In the genomic region with DNA sequence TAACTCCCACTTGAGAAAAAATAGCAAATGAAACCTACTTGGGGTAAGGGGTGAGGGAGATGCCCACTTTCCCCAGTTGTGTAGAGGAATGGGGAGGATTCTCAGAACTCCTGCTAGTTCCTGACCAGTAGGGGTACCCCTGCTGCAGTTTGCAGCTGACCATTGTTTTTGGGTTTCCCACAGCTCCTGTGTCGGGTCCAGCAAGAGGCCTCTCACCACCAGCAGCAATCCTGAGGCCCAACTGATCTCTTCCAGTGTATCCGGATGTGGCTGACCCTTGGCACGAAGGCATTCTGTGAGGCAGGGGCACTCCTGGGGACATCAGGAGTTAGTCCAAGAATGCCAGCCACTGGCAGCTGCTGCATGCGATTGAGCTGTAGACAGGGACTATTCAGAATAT, we compare ENCODE assay signal across 9 mouse cellular contexts. TPM values are rescaled to one million over a fixed set of nuclear protein-coding genes. Genes with fewer than 3 reads are reported as not detected.
DNase-seq lines count a peak whose midpoint lies in the region; ATAC-seq and TF ChIP-seq lines count a peak whose summit lies in the region.
"Had no signal": no experiment of that assay in that cellular context is flagged by ENCODE, and none has a peak within 500 bp of the region (broad histone marks: within the 10 kb centered on the region; RNA-seq: fewer than 3 reads in every experiment).

No protein-coding gene starts in this region.

- no peaks in the 10 kb centered on the region for H3K9me3 ChIP-seq in liver, embryonic 11.5 days (ENCODE audit: control insufficient read depth, low read length)
- H3K9me3 ChIP-seq in hindbrain, embryonic 14.5 days (ENCODE audit: control insufficient read depth, low read length) = no peaks in the 10 kb centered on the region
- no peaks in the 10 kb centered on the region for H3K9me3 ChIP-seq in neural tube, embryonic 12.5 days

- TF ChIP-seq CTCF in cortical plate, adult 2 months (IDR thresholded peaks at IDR 0.05; ENCODE audit: extremely low read depth, insufficient read depth, low read length) = no peak

- H3K27me3 ChIP-seq in liver, embryonic 11.5 days (replicated peaks; ENCODE audit: control insufficient read depth, insufficient read depth, low read length) = no peaks in the 10 kb centered on the region
- H3K27me3 ChIP-seq in hindbrain, embryonic 14.5 days (ENCODE audit: control insufficient read depth, insufficient read depth, low read length) = no peaks in the 10 kb centered on the region
- no peaks in the 10 kb centered on the region for H3K27me3 ChIP-seq in neural tube, embryonic 12.5 days (replicated peaks)

- DNase-seq in liver, embryonic 11.5 days (ENCODE audit: low spot score) = no peak
- no peak for DNase-seq in liver
- peak; percentile 26 for DNase-seq in hindbrain, embryonic 14.5 days (ENCODE audit: low spot score)
- DNase-seq in layer of hippocampus, postnatal 10 days (ENCODE audit: low spot score in 2 of 2) = no peak
- DNase-seq in ovary, postnatal 10 days (ENCODE audit: low spot score) = no peak
- no peak for DNase-seq in adrenal gland, postnatal 36 days

- TF ChIP-seq POLR2A in cortical plate, adult 2 months (IDR thresholded peaks at IDR 0.05; ENCODE audit: extremely low read depth, insufficient read depth, low read length) = no peak

- 67% methylated on average over 4 of the region's 4 CpGs for WGBS in liver, embryonic 11.5 days
- WGBS in hindbrain, embryonic 14.5 days = 26% methylated on average over 4 of the region's 4 CpGs
- 34% methylated on average over 4 of the region's 4 CpGs for WGBS in neural tube, embryonic 12.5 days

- H3K27ac ChIP-seq in liver, embryonic 11.5 days (ENCODE audit: low read depth, low read length) = no peak overlapping the region
- peak overlapping the region; percentile 60 for H3K27ac ChIP-seq in cortical plate, adult 2 months (ENCODE audit: insufficient read depth, low read length)
- H3K27ac ChIP-seq in hindbrain, embryonic 14.5 days = peak overlapping the region; percentile 96
- no peak overlapping the region for H3K27ac ChIP-seq in neural tube, embryonic 12.5 days

- no peak for ATAC-seq in liver, embryonic 11.5 days (replicated peaks; ENCODE audit: low FRiP score)
- ATAC-seq in hindbrain, embryonic 14.5 days (ENCODE audit: low FRiP score) = 0 out of 2 replicates have a peak, but pooled peaks have one; percentile 18
- ATAC-seq in neural tube, embryonic 12.5 days (ENCODE audit: low FRiP score, low read depth) = no peak

- H3K4me2 ChIP-seq in liver, embryonic 11.5 days = peak overlapping the region; percentile 67
- peak overlapping the region; percentile 70 for H3K4me2 ChIP-seq in hindbrain, embryonic 14.5 days (replicated peaks)
- peak overlapping the region; percentile 59 for H3K4me2 ChIP-seq in neural tube, embryonic 12.5 days (replicated peaks)

- no peak overlapping the region for H3K9ac ChIP-seq in liver, embryonic 11.5 days (ENCODE audit: low read depth, low read length)
- H3K9ac ChIP-seq in hindbrain, embryonic 14.5 days = peak overlapping the region; percentile 78
- peak overlapping the region; percentile 38 for H3K9ac ChIP-seq in neural tube, embryonic 12.5 days

- H3K36me3 ChIP-seq in liver, embryonic 11.5 days (ENCODE audit: control insufficient read depth, insufficient read depth, low read length) = no peaks in the 10 kb centered on the region
- H3K36me3 ChIP-seq in hindbrain, embryonic 14.5 days (replicated peaks; ENCODE audit: control insufficient read depth, insufficient read depth) = peaks cover 10% of the 10 kb centered on the region
- H3K36me3 ChIP-seq in neural tube, embryonic 12.5 days = peaks cover 4% of the 10 kb centered on the region

- H3K4me3 ChIP-seq in liver, embryonic 11.5 days (ENCODE audit: low read depth, low read length) = no peak overlapping the region
- H3K4me3 ChIP-seq in cortical plate, adult 2 months (ENCODE audit: insufficient read depth, low read length) = peak overlapping the region; percentile 56
- H3K4me3 ChIP-seq in hindbrain, embryonic 14.5 days (replicated peaks; ENCODE audit: low read length) = peak overlapping the region; percentile 51
- H3K4me3 ChIP-seq in neural tube, embryonic 12.5 days = peak overlapping the region; percentile 19

- H3K4me1 ChIP-seq in liver, embryonic 11.5 days (replicated peaks; ENCODE audit: control insufficient read depth, insufficient read depth, low read length) = peaks cover 24% of the 10 kb centered on the region
- H3K4me1 ChIP-seq in cortical plate, adult 2 months (ENCODE audit: control insufficient read depth, insufficient read depth, low read length) = peaks cover 1% of the 10 kb centered on the region
- peaks cover 9% of the 10 kb centered on the region for H3K4me1 ChIP-seq in hindbrain, embryonic 14.5 days (replicated peaks; ENCODE audit: control insufficient read depth, insufficient read depth, low read length)
- peaks cover 14% of the 10 kb centered on the region for H3K4me1 ChIP-seq in neural tube, embryonic 12.5 days

RNA-seq across cellular contexts. Expression of a gene that starts 1.4 kb away (rescaled TPM):
- polyA plus RNA-seq in liver, embryonic 11.5 days (2014; fragmentation: Nextera tagmentation; extraction: Ambion mirVana) = 3.7 and 5.4 TPM in 2 replicates
- polyA plus RNA-seq in cortical plate, adult 2 months (2012; rRNA removed) = 122 and 130 TPM in 2 replicates
- 38.2 and 38.8 TPM in 2 replicates for polyA plus RNA-seq in hindbrain, embryonic 14.5 days (2014; fragmentation: Nextera tagmentation; extraction: Ambion mirVana)
- 12.9 and 15.8 TPM in 2 replicates for polyA plus RNA-seq in neural tube, embryonic 12.5 days (2016; fragmentation: Nextera tagmentation; extraction: Ambion mirVana)
- 10 to 100 TPM; 33.9 to 34.7 TPM for total RNA-seq in layer of hippocampus, postnatal 10 days (2021)
- total RNA-seq in adrenal gland, postnatal 36 days (2021) = 1 to 10 TPM; 2.8 to 3.6 TPM
- polyA plus RNA-seq: erythroblast, embryonic 14.5 days had no signal

RNA-seq across cellular contexts. Expression of a gene that starts 42.0 kb away (rescaled TPM):
- polyA plus RNA-seq in liver, embryonic 11.5 days (2014; fragmentation: Nextera tagmentation; extraction: Ambion mirVana) = 1.1 TPM in 2 replicates
- polyA plus RNA-seq in cortical plate, adult 2 months (2012; rRNA removed) = 1.3 and 1.6 TPM in 2 replicates
- polyA plus RNA-seq in hindbrain, embryonic 14.5 days (2014; fragmentation: Nextera tagmentation; extraction: Ambion mirVana) = 0.37 and 0.72 TPM in 2 replicates
- polyA plus RNA-seq in neural tube, embryonic 12.5 days (2016; fragmentation: Nextera tagmentation; extraction: Ambion mirVana) = 0.72 and 0.85 TPM in 2 replicates
- under 1 TPM; 0.45 to 0.46 TPM for total RNA-seq in layer of hippocampus, postnatal 10 days (2021)
- 1 to 10 TPM in 1 of 2 experiments, under 1 TPM in 1; 0.63 to 1.6 TPM for total RNA-seq in adrenal gland, postnatal 36 days (2021)
- polyA plus RNA-seq: erythroblast, embryonic 14.5 days had no signal

RNA-seq across cellular contexts. Expression of a gene that starts 43.2 kb away (rescaled TPM):
- polyA plus RNA-seq in liver, embryonic 11.5 days (2014; fragmentation: Nextera tagmentation; extraction: Ambion mirVana) = 54.7 and 55.3 TPM in 2 replicates
- polyA plus RNA-seq in cortical plate, adult 2 months (2012; rRNA removed) = 130 and 132 TPM in 2 replicates
- 110 and 126 TPM in 2 replicates for polyA plus RNA-seq in hindbrain, embryonic 14.5 days (2014; fragmentation: Nextera tagmentation; extraction: Ambion mirVana)
- 103 and 105 TPM in 2 replicates for polyA plus RNA-seq in neural tube, embryonic 12.5 days (2016; fragmentation: Nextera tagmentation; extraction: Ambion mirVana)
- total RNA-seq in layer of hippocampus, postnatal 10 days (2021) = 100 to 1,000 TPM; 148 to 150 TPM
- 100 to 1,000 TPM; 103 to 128 TPM for total RNA-seq in adrenal gland, postnatal 36 days (2021)

RNA-seq across cellular contexts. Expression of a gene that starts 59.8 kb away (rescaled TPM):
- 756 and 842 TPM in 2 replicates for polyA plus RNA-seq in liver, embryonic 11.5 days (2014; fragmentation: Nextera tagmentation; extraction: Ambion mirVana)
- polyA plus RNA-seq in cortical plate, adult 2 months (2012; rRNA removed) = 287 and 301 TPM in 2 replicates
- 324 and 419 TPM in 2 replicates for polyA plus RNA-seq in hindbrain, embryonic 14.5 days (2014; fragmentation: Nextera tagmentation; extraction: Ambion mirVana)
- 369 and 383 TPM in 2 replicates for polyA plus RNA-seq in neural tube, embryonic 12.5 days (2016; fragmentation: Nextera tagmentation; extraction: Ambion mirVana)
- 100 to 1,000 TPM; 458 to 501 TPM for total RNA-seq in layer of hippocampus, postnatal 10 days (2021)
- 100 to 1,000 TPM; 851 to 921 TPM for total RNA-seq in adrenal gland, postnatal 36 days (2021)

Comparison
In these comparisons a context has a peak if more than half of its experiments do, and no peak if none do; other contexts are left out.
1. H3K27ac ChIP-seq: peak in cortical plate, adult 2 months (single experiment) and hindbrain, embryonic 14.5 days (single experiment); none in liver, embryonic 11.5 days (single experiment) and neural tube, embryonic 12.5 days (single experiment).
2. Peak in every context shown above with its lines, with median percentiles within 50 percentile points of each other: H3K4me2 ChIP-seq.